Mouse (Mus musculus): Measurements from ENCODE around the gene Map6d1. TPM values are rescaled to one million over a fixed set of nuclear protein-coding genes. Genes with fewer than 3 reads are reported as not detected.

Map6d1 gene
- total RNA-seq, 2 experiments from 2014 or later: 31.9 to 35.2 TPM

- H3K27ac ChIP-seq: peak overlapping the region; percentile 0; the same call in 1 of the 2 replicates
- TF ChIP-seq CTCF (conservative IDR thresholded peaks at IDR 0.05): peak; percentile 68
- no peak for DNase-seq (ENCODE audit: low spot score in 2 of 2)
- H3K4me3 ChIP-seq: no peak overlapping the region
These were observed 13.7 kb downstream of the Map6d1 start for GRCm38 (mm10) chr16:20227504-20227903.

GRCm38 (mm10) chr16:20226676-20227075, 14.5 kb downstream of the Map6d1 start:
- DNase-seq (ENCODE audit: low spot score in 2 of 2): no peak
- H3K4me3 ChIP-seq: no peak overlapping the region
- TF ChIP-seq CTCF (conservative IDR thresholded peaks at IDR 0.05): no peak
- H3K27ac ChIP-seq: no peak overlapping the region

- no peak for DNase-seq (ENCODE audit: low spot score in 2 of 2)
- no peak overlapping the region for H3K4me3 ChIP-seq
- H3K27ac ChIP-seq: no peak overlapping the region
- TF ChIP-seq CTCF (conservative IDR thresholded peaks at IDR 0.05): no peak
These were observed 18.4 kb downstream of the Map6d1 start for GRCm38 (mm10) chr16:20222726-20223125.

- no peak overlapping the region for H3K4me3 ChIP-seq
- H3K27ac ChIP-seq: no peak overlapping the region
- TF ChIP-seq CTCF (conservative IDR thresholded peaks at IDR 0.05): peak; percentile 87
- DNase-seq (ENCODE audit: low spot score in 2 of 2): peak in 1 of 2 experiments; percentile 64
These were observed 27.4 kb downstream of the Map6d1 start for GRCm38 (mm10) chr16:20213591-20214226.

- no peak overlapping the region for H3K4me3 ChIP-seq
These were observed 41.5 kb downstream of the Map6d1 start for GRCm38 (mm10) chr16:20199501-20200201.

GRCm38 (mm10) chr16:20196962-20197361, 44.2 kb downstream of the Map6d1 start:
- Histone ChIP-seq H3K27ac (no peak overlapping the region), H3K4me3 (no peak overlapping the region)
- no peak for DNase-seq (ENCODE audit: low spot score in 2 of 2)
- TF ChIP-seq CTCF (conservative IDR thresholded peaks at IDR 0.05): no peak

More at GRCm38 (mm10) chr16:20199501-20200201, 41.5 kb downstream of the Map6d1 start:
- no peak; the same call in 1 of the 2 replicates for TF ChIP-seq CTCF (conservative IDR thresholded peaks at IDR 0.05)
- H3K27ac ChIP-seq: no peak overlapping the region
- no peak for DNase-seq (ENCODE audit: low spot score in 2 of 2)

- peak; percentile 69 for TF ChIP-seq CTCF (conservative IDR thresholded peaks at IDR 0.05)
- Histone ChIP-seq H3K27ac (no peak overlapping the region), H3K4me3 (no peak overlapping the region)
- DNase-seq (ENCODE audit: low spot score in 2 of 2): no peak
These were observed 45.6 kb downstream of the Map6d1 start for GRCm38 (mm10) chr16:20195546-20195945.

- no peak for DNase-seq (ENCODE audit: low spot score in 2 of 2)
- H3K4me3 ChIP-seq: no peak overlapping the region
- no peak overlapping the region for H3K27ac ChIP-seq
- TF ChIP-seq CTCF (conservative IDR thresholded peaks at IDR 0.05): no peak
These were observed 49.1 kb downstream of the Map6d1 start for GRCm38 (mm10) chr16:20192043-20192442.

- Histone ChIP-seq H3K4me3 (no peak overlapping the region), H3K27ac (no peak overlapping the region)
- TF ChIP-seq CTCF (conservative IDR thresholded peaks at IDR 0.05): no peak
- DNase-seq (ENCODE audit: low spot score in 2 of 2): no peak
These were observed 49.8 kb downstream of the Map6d1 start for GRCm38 (mm10) chr16:20191161-20191882.

- peak; percentile 79 for TF ChIP-seq CTCF (conservative IDR thresholded peaks at IDR 0.05)
- DNase-seq (ENCODE audit: low spot score in 2 of 2): peak in 1 of 2 experiments; percentile 21
- Histone ChIP-seq H3K27ac (no peak overlapping the region), H3K4me3 (no peak overlapping the region)
These were observed 55.8 kb downstream of the Map6d1 start for GRCm38 (mm10) chr16:20185368-20185767.

Other genes with a start within 250 kb of the Map6d1 start
- 10 to 100 TPM; 72.4 to 89.3 TPM for gene Klhl24, start 143.8 kb downstream of the Map6d1 start, total RNA-seq (2021)
- 10 to 100 TPM; 38.7 to 42.3 TPM for gene Yeats2, start 100.3 kb downstream of the Map6d1 start, total RNA-seq (2021)
- 10 to 100 TPM; 51.4 to 56.4 TPM for gene Parl, start 61.0 kb upstream of the Map6d1 start, total RNA-seq (2021)
- gene Cyp2ab1, start 84.0 kb upstream of the Map6d1 start, total RNA-seq (2021): not detected
- gene Abcc5, start 185.0 kb upstream of the Map6d1 start, total RNA-seq (2021): 100 to 1,000 TPM; 220 to 244 TPM

Measured in layer of hippocampus, adult 2 months (tissue).